Mouse (Mus musculus) lung, postnatal 0 days (tissue): Measurements from ENCODE around the gene Cep170. TPM values are rescaled to one million over a fixed set of nuclear protein-coding genes. Genes with fewer than 3 reads are reported as not detected.

Source experiments
- ATAC-seq: fragments of 200-750 bp; cut with Nextera tagmentation; 2 replicates; pipeline ENCODE4 v1.8.0; 2017; ENCODE audit warnings: moderate library complexity
- DNase-seq: peaks from one replicate; pipeline ENCODE4 v3.0.0-alpha.2; 2016; ENCODE audit warnings: low spot score
- H3K27ac ChIP-seq: fragments of 300-500 bp; sonication (generic); 2 replicates; pipeline ENCODE4 v1.5.1; 2014; ENCODE audit warnings: antibody characterized with exemption, mild to moderate bottlenecking, low read length, mixed read lengths
- H3K27me3 ChIP-seq: fragments of 300-500 bp; sonication (generic); replicated peaks from 2 replicates; pipeline ENCODE4 v1.6.1; 2014; ENCODE audit warnings: low read length, mixed read lengths; ENCODE audit not compliant: insufficient read depth
- H3K36me3 ChIP-seq: fragments of 300-500 bp; sonication (generic); 2 replicates; pipeline ENCODE4 v1.6.1; 2014; ENCODE audit warnings: low read length, mixed read lengths; ENCODE audit not compliant: insufficient read depth
- H3K4me1 ChIP-seq: fragments of 300-500 bp; sonication (generic); 2 replicates; pipeline ENCODE4 v1.6.1; 2014; ENCODE audit warnings: antibody characterized with exemption, low read depth, low read length, mixed read lengths; ENCODE audit not compliant: insufficient read depth
- H3K4me2 ChIP-seq: fragments of 300-500 bp; sonication (generic); replicated peaks from 2 replicates; pipeline ENCODE4 v1.6.1; 2014; ENCODE audit warnings: low read depth, mild to moderate bottlenecking, low read length, moderate library complexity, mixed read lengths
- H3K4me3 ChIP-seq: fragments of 300-500 bp; sonication (generic); 2 replicates; pipeline ENCODE4 v1.5.1; 2014; ENCODE audit warnings: low read depth, low read length
- H3K9ac ChIP-seq: fragments of 300-500 bp; sonication (generic); replicated peaks from 2 replicates; pipeline ENCODE4 v1.6.1; 2014; ENCODE audit warnings: low read depth, mild to moderate bottlenecking
- H3K9me3 ChIP-seq: fragments of 300-500 bp; sonication (generic); 2 replicates; pipeline ENCODE4 v1.6.1; 2016; ENCODE audit warnings: low read length, mixed read lengths
- CTCF ChIP-seq: IDR thresholded peaks from 2 replicates; pipeline ENCODE4 v1.5.1; 2016; ENCODE audit warnings: antibody characterized with exemption, mild to moderate bottlenecking
- EP300 ChIP-seq: IDR thresholded peaks from 2 replicates; pipeline ENCODE4 v1.6.1; 2016; ENCODE audit warnings: antibody characterized with exemption, mild to moderate bottlenecking, control low read depth
- WGBS: fragments of 180-500 bp; shearing (Covaris S2); extraction: QIAGEN DNeasy Blood & Tissue Kit; methylation state at CpG from one replicate; pipeline ENCODE4 v1.1.7; 2014; 5-methylcytosine and 5-hydroxymethylcytosine counted together
- polyA plus RNA-seq: library from polyadenylated mRNA; unstranded; fragments of >200 nt; fragmentation: Nextera tagmentation; extraction: Ambion mirVana; gene quantifications from 2 replicates; pipeline ENCODE4 v1.2.1, GENCODE M21; 2015

The Cep170 gene
- polyA plus RNA-seq, 1 experiment from 2014 or later, result 12.7 TPM

GRCm38 (mm10) chr1:176760673-176761072, 53.2 kb downstream of the Cep170 start:
- H3K9ac ChIP-seq, result no peak overlapping the region
- no peaks in the 10 kb centered on the region for H3K27me3 ChIP-seq
- H3K4me2 ChIP-seq, result no peak overlapping the region
- H3K36me3 ChIP-seq, result peaks cover 5% of the 10 kb centered on the region; the same call in 1 of the 2 replicates
- no peak overlapping the region for H3K4me3 ChIP-seq
- 100% methylated on average over 1 of the region's 1 CpGs for WGBS
- ATAC-seq (no peak), DNase-seq (no peak)
- H3K9me3 ChIP-seq, result no peaks in the 10 kb centered on the region
- H3K4me1 ChIP-seq, result no peaks in the 10 kb centered on the region
- H3K27ac ChIP-seq, result no peak overlapping the region
- TF ChIP-seq EP300 (no peak), CTCF (no peak)

- Histone ChIP-seq H3K4me1 (no peaks in the 10 kb centered on the region), H3K4me2 (no peak overlapping the region), H3K9me3 (no peaks in the 10 kb centered on the region), H3K36me3 (peaks cover 5% of the 10 kb centered on the region; the same call in 1 of the 2 replicates), H3K4me3 (no peak overlapping the region), H3K27ac (no peak overlapping the region), H3K9ac (no peak overlapping the region), H3K27me3 (no peaks in the 10 kb centered on the region)
- ATAC-seq (no peak), DNase-seq (no peak)
- TF ChIP-seq CTCF, result no peak
- no peak for TF ChIP-seq EP300
- WGBS, result 92% methylated on average over 9 of the region's 9 CpGs
Measured at GRCm38 (mm10) chr1:176755586-176755985, 58.3 kb downstream of the Cep170 start.

- ATAC-seq, result no peak
- no peak overlapping the region for H3K9ac ChIP-seq
- no peak overlapping the region for H3K4me2 ChIP-seq
- TF ChIP-seq EP300, result no peak
- TF ChIP-seq CTCF, result no peak
- DNase-seq, result no peak
- no peaks in the 10 kb centered on the region for H3K4me1 ChIP-seq
- H3K27ac ChIP-seq, result no peak overlapping the region
- H3K9me3 ChIP-seq, result no peaks in the 10 kb centered on the region
- H3K4me3 ChIP-seq, result no peak overlapping the region
- peaks cover 5% of the 10 kb centered on the region; the same call in 1 of the 2 replicates for H3K36me3 ChIP-seq
- 76% methylated on average over 14 of the region's 14 CpGs for WGBS
- no peaks in the 10 kb centered on the region for H3K27me3 ChIP-seq
Measured at GRCm38 (mm10) chr1:176753861-176754718, 59.8 kb downstream of the Cep170 start.

- H3K36me3 ChIP-seq, result no peaks in the 10 kb centered on the region
- H3K9me3 ChIP-seq, result no peaks in the 10 kb centered on the region
- TF ChIP-seq CTCF (no peak), EP300 (no peak)
- DNase-seq (no peak), ATAC-seq (no peak)
- H3K9ac ChIP-seq, result no peak overlapping the region
- H3K27me3 ChIP-seq, result no peaks in the 10 kb centered on the region
- H3K4me3 ChIP-seq, result no peak overlapping the region
- WGBS, result 91% methylated on average over 7 of the region's 7 CpGs
- no peak overlapping the region for H3K27ac ChIP-seq
- no peaks in the 10 kb centered on the region for H3K4me1 ChIP-seq
- no peak overlapping the region for H3K4me2 ChIP-seq
Measured at GRCm38 (mm10) chr1:176749708-176750107, 64.2 kb downstream of the Cep170 start.

- Histone ChIP-seq H3K4me1 (no peaks in the 10 kb centered on the region), H3K9me3 (no peaks in the 10 kb centered on the region), H3K4me2 (no peak overlapping the region), H3K36me3 (peaks cover 11% of the 10 kb centered on the region), H3K27ac (no peak overlapping the region), H3K4me3 (no peak overlapping the region), H3K27me3 (no peaks in the 10 kb centered on the region), H3K9ac (no peak overlapping the region)
- no peak for TF ChIP-seq CTCF
- TF ChIP-seq EP300, result no peak
- no peak for ATAC-seq
- no peak for DNase-seq
- 67% methylated on average over 2 of the region's 2 CpGs for WGBS
Measured at GRCm38 (mm10) chr1:176732834-176733233, 81.0 kb downstream of the Cep170 start.

GRCm38 (mm10) chr1:176730528-176730927, 83.3 kb downstream of the Cep170 start:
- DNase-seq (no peak), ATAC-seq (no peak)
- TF ChIP-seq CTCF (no peak), EP300 (no peak)
- Histone ChIP-seq H3K4me1 (no peaks in the 10 kb centered on the region), H3K36me3 (peaks cover 1% of the 10 kb centered on the region; the same call in 1 of the 2 replicates), H3K9ac (no peak overlapping the region), H3K9me3 (no peaks in the 10 kb centered on the region), H3K4me3 (no peak overlapping the region), H3K27me3 (no peaks in the 10 kb centered on the region), H3K27ac (no peak overlapping the region), H3K4me2 (no peak overlapping the region)
- WGBS, result 57% methylated on average over 2 of the region's 2 CpGs
